ENCODE assay signal across 13 mouse cellular contexts in genomic region chr11:120045341-120045740, GRCm38 (mm10). TPM values are rescaled to one million over a fixed set of nuclear protein-coding genes. Genes with fewer than 3 reads are reported as not detected.
DNase-seq lines count a peak whose midpoint lies in the region; ATAC-seq lines count a peak whose summit lies in the region.
"Had no signal": no experiment of that assay in that cellular context is flagged by ENCODE, and none has a peak within 500 bp of the region (broad histone marks: within the 10 kb centered on the region; RNA-seq: fewer than 3 reads in every experiment).

No protein-coding gene starts in this region.

- H3K9ac ChIP-seq in neural tube, embryonic 12.5 days = peak overlapping the region; percentile 83; the same call in 1 of the 2 replicates
- no peak overlapping the region for H3K9ac ChIP-seq in limb, embryonic 12.5 days (replicated peaks)

- 56% methylated on average over 4 of the region's 4 CpGs for WGBS in neural tube, embryonic 12.5 days
- 59% methylated on average over 4 of the region's 4 CpGs for WGBS in limb, embryonic 12.5 days

- H3K9me3 ChIP-seq in neural tube, embryonic 12.5 days = no peaks in the 10 kb centered on the region
- no peaks in the 10 kb centered on the region for H3K9me3 ChIP-seq in limb, embryonic 12.5 days

- H3K36me3 ChIP-seq in neural tube, embryonic 12.5 days = no peaks in the 10 kb centered on the region
- H3K36me3 ChIP-seq in limb, embryonic 12.5 days = no peaks in the 10 kb centered on the region

- no peak for ATAC-seq in neural tube, embryonic 12.5 days (ENCODE audit: low FRiP score, low read depth)
- ATAC-seq in limb, embryonic 12.5 days (ENCODE audit: insufficient number of reproducible peaks, insufficient read depth, low FRiP score, low TSS enrichment, low read depth) = no peak
- ATAC-seq in megakaryocyte-erythroid progenitor cell, adult 5-6 weeks (replicated peaks; ENCODE audit: low FRiP score, low TSS enrichment, poor library complexity, severe bottlenecking) = no peak

- H3K4me3 ChIP-seq in neural tube, embryonic 12.5 days = peak overlapping the region; percentile 64; the same call in 1 of the 2 replicates
- no peak overlapping the region for H3K4me3 ChIP-seq in limb, embryonic 12.5 days (replicated peaks)
- H3K4me3 ChIP-seq: erythroblast, embryonic 14.5 days had no signal

- H3K27me3 ChIP-seq in neural tube, embryonic 12.5 days (replicated peaks) = peaks cover 36% of the 10 kb centered on the region
- peaks cover 45% of the 10 kb centered on the region for H3K27me3 ChIP-seq in limb, embryonic 12.5 days

- H3K27ac ChIP-seq in neural tube, embryonic 12.5 days = no peak overlapping the region
- no peak overlapping the region for H3K27ac ChIP-seq in limb, embryonic 12.5 days
- H3K27ac ChIP-seq: macrophage; stomach, postnatal 0 days had no signal

- DNase-seq in cerebellum, postnatal 10 days = peak; percentile 45 to 50
- DNase-seq in cerebellum, adult 8-10 months = no peak
- no peak for DNase-seq in neural tube, embryonic 10.5 days (ENCODE audit: extremely low spot score, low spot score)
- no peak for DNase-seq in heart, adult 9 months (ENCODE audit: low spot score in 2 of 2)
- DNase-seq in layer of hippocampus, adult 18-20 months (ENCODE audit: low spot score in 2 of 2) = no peak
- DNase-seq: cerebellum, adult 9-10 months had no signal

- peak overlapping the region; percentile 98 for H3K4me2 ChIP-seq in neural tube, embryonic 12.5 days (replicated peaks)
- H3K4me2 ChIP-seq in limb, embryonic 12.5 days = peak overlapping the region; percentile 94; the same call in 1 of the 2 replicates

- H3K4me1 ChIP-seq in neural tube, embryonic 12.5 days = peaks cover 36% of the 10 kb centered on the region
- H3K4me1 ChIP-seq in limb, embryonic 12.5 days (replicated peaks) = peaks cover 41% of the 10 kb centered on the region

RNA-seq across cellular contexts. Expression of gene Aatk, which starts 1.6 kb away (rescaled TPM):
- 14.6 and 17.6 TPM in 2 replicates for polyA plus RNA-seq in neural tube, embryonic 12.5 days (2016; fragmentation: Nextera tagmentation; extraction: Ambion mirVana)
- polyA plus RNA-seq in limb, embryonic 12.5 days (2016; fragmentation: Nextera tagmentation; extraction: Ambion mirVana) = 5.4 and 6.9 TPM in 2 replicates
- total RNA-seq in megakaryocyte-erythroid progenitor cell, adult 5-6 weeks (2014; fragmentation: Nextera tagmentation) = 0.62 TPM in 1 of 2 replicates, not detected in the other
- total RNA-seq in megakaryocyte-erythroid progenitor cell, adult 5-6 weeks (2017) = not detected in 2 replicates
- total RNA-seq in layer of hippocampus, adult 18-20 months (2021) = 100 to 1,000 TPM; 205 to 215 TPM
- polyA plus RNA-seq: C2C12 had no signal

RNA-seq across cellular contexts. Expression of gene Cep131, which starts 41.3 kb away (rescaled TPM):
- polyA plus RNA-seq in neural tube, embryonic 12.5 days (2016; fragmentation: Nextera tagmentation; extraction: Ambion mirVana) = 41.3 and 43.6 TPM in 2 replicates
- polyA plus RNA-seq in limb, embryonic 12.5 days (2016; fragmentation: Nextera tagmentation; extraction: Ambion mirVana) = 49.2 and 53.2 TPM in 2 replicates
- 9.6 and 18.9 TPM in 2 replicates for total RNA-seq in megakaryocyte-erythroid progenitor cell, adult 5-6 weeks (2014; fragmentation: Nextera tagmentation)
- total RNA-seq in megakaryocyte-erythroid progenitor cell, adult 5-6 weeks (2017) = 18.1 and 22.3 TPM in 2 replicates
- total RNA-seq in layer of hippocampus, adult 18-20 months (2021) = 10 to 100 TPM; 31.7 to 32.5 TPM

RNA-seq across cellular contexts. Expression of gene Tepsin, which starts 53.2 kb away (rescaled TPM):
- polyA plus RNA-seq in neural tube, embryonic 12.5 days (2016; fragmentation: Nextera tagmentation; extraction: Ambion mirVana) = 24.1 and 24.5 TPM in 2 replicates
- polyA plus RNA-seq in limb, embryonic 12.5 days (2016; fragmentation: Nextera tagmentation; extraction: Ambion mirVana) = 17.0 and 18.3 TPM in 2 replicates
- 12.8 and 24.1 TPM in 2 replicates for total RNA-seq in megakaryocyte-erythroid progenitor cell, adult 5-6 weeks (2014; fragmentation: Nextera tagmentation)
- total RNA-seq in megakaryocyte-erythroid progenitor cell, adult 5-6 weeks (2017) = 5.0 and 6.0 TPM in 2 replicates
- total RNA-seq in layer of hippocampus, adult 18-20 months (2021) = 10 to 100 TPM; 13.9 to 17.9 TPM

RNA-seq across cellular contexts. Expression of gene Ndufaf8, which starts 53.4 kb away (rescaled TPM):
- 48.9 and 56.4 TPM in 2 replicates for polyA plus RNA-seq in neural tube, embryonic 12.5 days (2016; fragmentation: Nextera tagmentation; extraction: Ambion mirVana)
- polyA plus RNA-seq in limb, embryonic 12.5 days (2016; fragmentation: Nextera tagmentation; extraction: Ambion mirVana) = 67.5 and 71.9 TPM in 2 replicates
- total RNA-seq in megakaryocyte-erythroid progenitor cell, adult 5-6 weeks (2014; fragmentation: Nextera tagmentation) = 36.8 and 74.1 TPM in 2 replicates
- total RNA-seq in megakaryocyte-erythroid progenitor cell, adult 5-6 weeks (2017) = 21.2 and 41.9 TPM in 2 replicates
- total RNA-seq in layer of hippocampus, adult 18-20 months (2021) = 10 to 100 TPM; 38.6 to 39.3 TPM

Comparison
In these comparisons a context has a peak if more than half of its experiments do, and no peak if none do; other contexts are left out.
1. DNase-seq: peak in cerebellum, postnatal 10 days (2 of 2); none in cerebellum, adult 8-10 months (single experiment), neural tube, embryonic 10.5 days (single experiment), heart, adult 9 months (0 of 2) and layer of hippocampus, adult 18-20 months (0 of 2).
2. RNA of gene Aatk, which starts 1.6 kb away (total RNA-seq): 205 to 215 TPM in layer of hippocampus, adult 18-20 months; 0.62 TPM in megakaryocyte-erythroid progenitor cell, adult 5-6 weeks; every median in the first group is over 100 times any median in the second.